Mouse (Mus musculus) kidney, embryonic 14.5 days (tissue): ENCODE data around the gene Ephb6. TPM values are rescaled to one million over a fixed set of nuclear protein-coding genes. Genes with fewer than 3 reads are reported as not detected.
A peak's percentile ranks its signal among the peaks of the same experiment; 100 is the strongest.

ENCODE experiments used
- ATAC-seq: fragments of 200-750 bp; cut with Nextera tagmentation; 2 replicates; pipeline ENCODE4 v1.8.0; 2017; ENCODE audit warnings: moderate number of reproducible peaks, mild to moderate bottlenecking, moderate TSS enrichment, moderate library complexity; ENCODE audit not compliant: low FRiP score, low TSS enrichment
- H3K27ac ChIP-seq: fragments of 300-500 bp; sonication (generic); 2 replicates; pipeline ENCODE4 v1.5.1; 2014; ENCODE audit warnings: low read depth, mild to moderate bottlenecking, low read length, moderate library complexity, mixed read lengths
- H3K27me3 ChIP-seq: fragments of 300-500 bp; sonication (generic); 2 replicates; pipeline ENCODE4 v1.6.1; 2014; ENCODE audit warnings: mild to moderate bottlenecking, low read length; ENCODE audit not compliant: control insufficient read depth, insufficient read depth
- H3K36me3 ChIP-seq: fragments of 300-500 bp; sonication (generic); 2 replicates; pipeline ENCODE4 v1.6.1; 2014; ENCODE audit warnings: low read length, mixed read lengths; ENCODE audit not compliant: control insufficient read depth, insufficient read depth
- H3K4me1 ChIP-seq: fragments of 300-500 bp; sonication (generic); 2 replicates; pipeline ENCODE4 v1.6.1; 2014; ENCODE audit warnings: low read length, mixed read lengths; ENCODE audit not compliant: control insufficient read depth, insufficient read depth
- H3K4me2 ChIP-seq: fragments of 300-500 bp; sonication (generic); replicated peaks from 2 replicates; pipeline ENCODE4 v1.6.1; 2014; ENCODE audit warnings: low read depth, mild to moderate bottlenecking, low read length
- H3K4me3 ChIP-seq: fragments of 300-500 bp; sonication (generic); 2 replicates; pipeline ENCODE4 v1.5.1; 2014; ENCODE audit warnings: mild to moderate bottlenecking, low read length
- H3K9ac ChIP-seq: fragments of 300-500 bp; sonication (generic); 2 replicates; pipeline ENCODE4 v1.6.1; 2014; ENCODE audit warnings: low read depth, mild to moderate bottlenecking, low read length, moderate library complexity
- H3K9me3 ChIP-seq: fragments of 300-500 bp; sonication (generic); 2 replicates; pipeline ENCODE4 v1.6.1; 2016; ENCODE audit warnings: low read length; ENCODE audit not compliant: control insufficient read depth
- WGBS: fragments of 180-500 bp; shearing (Covaris S2); extraction: QIAGEN DNeasy Blood & Tissue Kit; methylation state at CpG from one replicate; pipeline ENCODE4 v1.1.7; 2014; 5-methylcytosine and 5-hydroxymethylcytosine counted together
- polyA plus RNA-seq: library from polyadenylated mRNA; unstranded; fragments of >200 nt; fragmentation: Nextera tagmentation; extraction: Ambion mirVana; gene quantifications from 2 replicates; pipeline ENCODE4 v1.2.1, GENCODE M21; 2014

The Ephb6 gene
- polyA plus RNA-seq, 1 experiment from 2014 or later = 11.8 TPM

DNA sequence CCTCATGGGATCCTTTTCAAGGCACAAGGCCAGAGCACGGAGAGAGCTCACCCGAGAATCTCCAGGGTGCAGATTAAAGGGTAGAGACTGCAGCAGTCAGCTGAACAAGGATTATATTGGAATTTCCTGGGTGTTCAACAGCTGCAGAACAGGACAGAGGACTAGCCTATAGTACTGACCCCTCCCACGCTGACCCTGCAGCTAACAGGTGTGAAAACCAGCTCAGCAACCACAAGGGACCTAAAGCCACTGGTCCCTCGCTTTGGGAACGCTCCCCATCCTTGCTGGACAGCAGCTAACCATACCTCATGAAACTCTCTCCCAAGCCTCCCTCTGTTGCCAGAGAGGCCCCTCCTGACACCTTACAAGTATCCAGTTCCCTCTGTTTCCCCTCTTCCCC is 2.4 kb downstream of the Ephb6 start:
- Histone ChIP-seq H3K27ac (no peak overlapping the region), H3K9ac (no peak overlapping the region), H3K4me2 (no peak overlapping the region), H3K36me3 (no peaks in the 10 kb centered on the region), H3K4me3 (no peak overlapping the region), H3K9me3 (no peaks in the 10 kb centered on the region), H3K27me3 (no peaks in the 10 kb centered on the region), H3K4me1 (0 out of 2 replicates have a peak, but pooled peaks cover 6% of the 10 kb centered on the region)
- WGBS = 49% methylated on average over 5 of the region's 5 CpGs
- ATAC-seq = no peak

DNA sequence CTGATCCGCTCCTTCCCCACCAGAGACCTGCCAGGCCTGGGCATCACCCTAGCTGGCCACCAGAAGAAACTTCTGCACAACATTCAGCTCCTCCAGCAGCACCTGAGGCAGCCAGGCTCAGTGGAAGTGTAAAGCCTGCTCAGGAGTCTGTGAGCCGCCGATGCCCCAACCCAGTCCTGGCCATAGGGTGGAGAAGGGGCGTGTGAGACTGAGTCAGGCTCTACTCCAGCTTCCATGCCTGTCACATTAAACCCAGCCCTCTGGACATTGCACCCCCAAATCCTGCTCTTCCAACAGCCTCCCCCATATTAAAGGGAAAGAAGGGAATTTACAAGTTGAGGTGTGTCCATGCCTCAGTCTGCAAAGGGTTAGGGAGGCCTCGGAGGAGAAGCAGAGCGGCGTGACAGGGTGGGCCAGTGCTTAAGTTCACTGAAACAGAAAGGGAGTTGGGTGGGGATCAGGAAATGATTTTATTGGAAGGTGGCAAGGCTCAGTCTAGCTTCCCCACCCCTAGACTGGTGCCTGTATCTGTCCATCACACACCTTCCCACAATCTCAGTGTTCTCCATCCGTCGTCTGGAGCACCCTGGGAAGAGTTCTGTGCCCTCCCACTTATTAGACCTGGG is 15.0 kb downstream of the Ephb6 start:
- H3K27ac ChIP-seq = no peak overlapping the region
- H3K4me2 ChIP-seq = no peak overlapping the region
- H3K9ac ChIP-seq = no peak overlapping the region
- WGBS = 83% methylated on average over 9 of the region's 9 CpGs
- H3K36me3 ChIP-seq = no peaks in the 10 kb centered on the region
- H3K4me3 ChIP-seq = no peak overlapping the region
- no peaks in the 10 kb centered on the region for H3K4me1 ChIP-seq
- ATAC-seq = no peak
- no peaks in the 10 kb centered on the region for H3K27me3 ChIP-seq
- no peaks in the 10 kb centered on the region for H3K9me3 ChIP-seq

DNA sequence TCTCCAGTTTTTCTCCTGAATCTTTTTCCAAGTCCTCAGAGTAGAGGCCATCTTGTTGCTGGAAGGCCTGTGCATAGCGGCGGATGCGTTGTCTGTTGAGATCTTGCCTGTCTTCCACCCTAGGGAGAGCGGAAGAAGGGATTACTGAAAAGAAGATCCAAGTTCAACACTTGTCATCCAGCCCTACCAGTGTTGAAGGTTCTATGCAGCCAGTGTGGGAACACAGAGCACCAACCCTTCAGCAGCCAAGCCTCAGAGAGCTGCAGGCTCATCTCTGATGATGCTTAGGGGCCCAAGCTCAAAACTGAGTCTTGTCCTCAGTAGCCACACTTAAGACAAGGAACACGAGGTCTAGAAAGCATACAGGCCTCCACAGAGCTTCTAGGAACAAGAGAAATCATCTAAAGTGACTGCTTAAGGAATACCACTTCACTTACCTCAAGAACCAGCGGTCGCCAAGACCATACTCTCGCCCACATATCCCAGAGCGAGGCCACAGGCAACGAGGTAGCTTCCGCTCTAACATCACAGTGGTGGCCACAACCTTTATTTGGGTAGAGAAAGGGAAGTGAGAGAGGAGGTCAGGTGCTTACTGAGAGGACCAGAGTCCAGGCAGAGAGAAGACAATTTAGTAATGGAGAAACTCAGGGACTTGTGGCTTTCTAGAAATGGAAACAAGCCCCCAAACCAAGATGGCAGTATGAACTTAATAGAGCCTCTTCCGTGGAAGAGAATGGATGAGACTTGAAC is 16.1 kb downstream of the Ephb6 start:
- Histone ChIP-seq H3K9ac (no peak overlapping the region), H3K9me3 (no peaks in the 10 kb centered on the region), H3K4me3 (no peak overlapping the region), H3K27me3 (no peaks in the 10 kb centered on the region), H3K4me1 (no peaks in the 10 kb centered on the region), H3K4me2 (no peak overlapping the region), H3K36me3 (no peaks in the 10 kb centered on the region), H3K27ac (no peak overlapping the region)
- no peak for ATAC-seq
- 93% methylated on average over 12 of the region's 12 CpGs for WGBS

DNA sequence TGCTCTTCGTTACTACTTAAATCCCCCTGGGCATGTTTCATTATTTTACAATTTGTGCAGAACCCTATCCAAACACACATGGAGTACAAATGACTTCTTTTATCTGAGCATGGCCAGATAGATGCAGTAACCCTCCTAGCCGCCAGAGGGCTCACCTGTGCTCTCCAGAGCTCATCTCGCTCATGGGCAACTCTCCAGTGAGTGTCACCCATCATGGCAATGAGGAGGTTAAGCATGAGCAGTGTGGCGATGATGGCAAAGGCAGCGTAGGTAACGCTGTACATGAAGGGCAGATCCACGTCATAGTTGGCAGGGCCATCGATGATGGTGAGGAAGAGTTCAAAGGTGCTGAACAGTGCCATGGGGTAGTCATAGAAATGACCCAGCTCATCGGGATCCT is 17.4 kb downstream of the Ephb6 start:
- Histone ChIP-seq H3K27me3 (no peaks in the 10 kb centered on the region), H3K4me1 (no peaks in the 10 kb centered on the region), H3K4me2 (no peak overlapping the region), H3K4me3 (no peak overlapping the region), H3K9me3 (no peaks in the 10 kb centered on the region), H3K9ac (no peak overlapping the region), H3K27ac (no peak overlapping the region), H3K36me3 (no peaks in the 10 kb centered on the region)
- ATAC-seq = no peak
- 74% methylated on average over 9 of the region's 9 CpGs for WGBS

DNA sequence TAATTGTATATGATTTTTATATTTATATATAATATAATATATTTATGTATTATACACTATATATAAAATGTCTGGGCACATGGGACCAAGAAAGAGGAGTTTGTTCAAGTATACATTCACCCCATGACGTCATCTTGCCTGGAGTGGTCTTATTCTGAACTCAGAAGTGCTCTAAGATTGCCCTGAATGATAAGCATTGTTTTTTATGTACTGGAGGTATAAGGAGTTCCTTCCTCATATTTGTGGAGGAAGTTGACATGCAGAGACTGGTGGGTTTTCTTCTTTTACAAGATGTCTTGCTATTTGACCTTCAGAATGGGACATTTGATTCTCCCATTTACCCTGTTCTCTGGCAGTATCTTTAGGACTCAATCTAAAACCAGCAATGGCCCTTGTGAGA is 22.9 kb downstream of the Ephb6 start:
- no peak overlapping the region for H3K9ac ChIP-seq
- no peak overlapping the region for H3K4me2 ChIP-seq
- no peak overlapping the region for H3K4me3 ChIP-seq
- no peaks in the 10 kb centered on the region for H3K27me3 ChIP-seq
- no peaks in the 10 kb centered on the region for H3K9me3 ChIP-seq
- no peak overlapping the region for H3K27ac ChIP-seq
- WGBS = 64% methylated on average over 1 of the region's 1 CpGs
- no peak for ATAC-seq
- no peaks in the 10 kb centered on the region for H3K36me3 ChIP-seq
- no peaks in the 10 kb centered on the region for H3K4me1 ChIP-seq

DNA sequence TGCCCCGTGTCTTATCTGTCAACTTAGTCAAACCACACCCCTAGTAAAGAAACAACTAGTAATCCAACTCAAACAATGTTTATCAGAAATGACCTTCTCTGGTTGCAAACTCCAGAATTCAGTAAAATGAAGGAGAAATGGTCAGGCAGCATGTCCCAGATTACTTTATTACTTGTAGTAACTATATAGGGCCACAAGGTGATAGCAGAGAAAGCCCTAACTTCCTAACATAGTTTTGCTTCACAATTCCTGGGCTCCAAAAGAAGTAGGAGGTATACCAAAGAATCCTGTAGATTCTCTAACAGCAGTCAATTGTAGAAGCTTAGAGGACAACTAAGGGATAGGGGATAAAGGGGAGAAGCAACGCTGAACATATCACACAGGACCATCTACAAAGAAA is 25.5 kb downstream of the Ephb6 start:
- no peaks in the 10 kb centered on the region for H3K36me3 ChIP-seq
- H3K27ac ChIP-seq = no peak overlapping the region
- H3K4me3 ChIP-seq = no peak overlapping the region
- 76% methylated on average over 2 of the region's 2 CpGs for WGBS
- no peak for ATAC-seq
- no peaks in the 10 kb centered on the region for H3K27me3 ChIP-seq
- H3K4me1 ChIP-seq = no peaks in the 10 kb centered on the region
- H3K9ac ChIP-seq = no peak overlapping the region
- H3K9me3 ChIP-seq = no peaks in the 10 kb centered on the region
- no peak overlapping the region for H3K4me2 ChIP-seq

DNA sequence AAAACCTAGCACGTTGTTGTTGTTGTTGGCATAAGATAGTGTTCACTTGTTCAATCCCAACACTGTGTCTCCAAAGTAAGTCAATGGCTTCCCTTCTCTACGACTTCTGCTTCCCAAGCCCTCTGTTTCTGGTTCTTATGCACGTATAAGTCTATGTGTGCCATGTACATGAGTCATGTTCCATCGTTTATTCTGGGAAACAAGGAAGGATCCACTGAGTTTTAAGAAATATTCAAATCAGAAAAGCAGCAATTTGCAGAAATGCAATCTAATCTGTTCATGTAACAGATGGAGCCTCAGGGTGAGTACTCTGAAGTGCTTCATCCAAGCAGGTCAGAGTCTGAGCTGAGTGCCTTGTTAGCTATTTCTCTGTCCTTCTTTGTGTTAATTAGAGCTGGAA is 26.3 kb downstream of the Ephb6 start:
- 81% methylated on average over 4 of the region's 4 CpGs for WGBS
- Histone ChIP-seq H3K27me3 (no peaks in the 10 kb centered on the region), H3K9me3 (no peaks in the 10 kb centered on the region), H3K36me3 (no peaks in the 10 kb centered on the region), H3K27ac (no peak overlapping the region), H3K4me2 (no peak overlapping the region), H3K4me1 (no peaks in the 10 kb centered on the region), H3K4me3 (no peak overlapping the region), H3K9ac (no peak overlapping the region)
- ATAC-seq = no peak

DNA sequence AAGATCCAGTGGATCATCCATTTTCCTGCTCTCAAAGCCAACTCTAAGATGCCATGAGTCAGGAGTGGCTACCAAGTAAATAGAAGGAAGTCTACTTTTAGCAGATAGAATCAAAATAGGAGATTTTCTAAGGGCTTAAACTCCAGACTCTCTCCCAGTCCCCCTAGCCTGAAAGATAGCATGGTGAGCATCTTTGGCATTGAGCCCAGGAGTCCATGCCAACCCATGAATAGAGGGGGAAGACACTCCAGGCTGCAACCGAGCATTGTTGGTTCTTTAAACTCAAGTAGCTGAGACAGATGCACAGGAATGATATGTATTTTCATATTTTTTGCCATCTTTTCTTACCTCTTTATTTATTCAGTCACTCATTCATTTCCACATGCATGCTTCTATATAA is 29.9 kb downstream of the Ephb6 start:
- Histone ChIP-seq H3K36me3 (no peaks in the 10 kb centered on the region), H3K9me3 (no peaks in the 10 kb centered on the region), H3K4me3 (no peak overlapping the region), H3K4me1 (no peaks in the 10 kb centered on the region), H3K27ac (no peak overlapping the region), H3K9ac (no peak overlapping the region), H3K4me2 (peak overlapping the region; percentile 32; the same call in 1 of the 2 replicates), H3K27me3 (no peaks in the 10 kb centered on the region)
- WGBS = 67% methylated on average over 1 of the region's 1 CpGs
- no peak for ATAC-seq

DNA sequence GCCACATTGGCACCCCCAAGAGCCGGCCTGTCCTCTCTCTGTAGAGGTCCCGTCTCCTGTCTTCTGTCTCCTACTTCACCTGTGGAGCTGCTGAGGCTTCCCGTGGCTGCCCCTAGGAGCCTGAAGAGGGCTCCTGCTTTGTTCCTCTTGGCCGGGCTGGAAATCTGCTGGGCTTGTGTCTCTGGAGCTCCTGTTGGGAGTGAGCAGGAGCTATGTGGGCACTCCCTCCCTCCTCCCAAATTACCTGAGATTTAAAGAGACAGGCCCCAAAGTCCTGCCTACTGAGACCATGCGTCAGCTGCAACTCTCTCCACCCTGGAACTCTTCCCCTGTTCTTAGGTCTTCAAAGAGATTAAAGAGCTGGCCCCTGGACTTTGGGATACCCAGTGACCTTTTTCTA is 30.9 kb downstream of the Ephb6 start, which contains the start of gene Trpv6:
Gene Trpv6 (minus strand): TSS at position 228 of the 400 bp plus-strand sequence.
- peak within 1 kb of the TSS; percentile 32 for H3K4me2 ChIP-seq
- no peak within 1 kb of the TSS for H3K27ac ChIP-seq
- 12% methylated on average over 5 of the region's 5 CpGs for WGBS
- H3K4me3 ChIP-seq = peak within 1 kb of the TSS; percentile 20; the same call in 1 of the 2 replicates
- H3K9ac ChIP-seq = peak within 1 kb of the TSS; percentile 34
- H3K4me1 ChIP-seq = no peaks in the 10 kb centered on the region
- no peaks in the 10 kb centered on the region for H3K27me3 ChIP-seq
- H3K36me3 ChIP-seq = no peaks in the 10 kb centered on the region
- H3K9me3 ChIP-seq = no peaks in the 10 kb centered on the region
- ATAC-seq = 0 out of 2 replicates have a peak, but pooled peaks have one; percentile 35
